Comparison of ENCODE assay signal across 39 mouse cellular contexts in genomic region chr1:20674615-20675014, GRCm38 (mm10). TPM values are rescaled to one million over a fixed set of nuclear protein-coding genes. Genes with fewer than 3 reads are reported as not detected.
"Had no signal": no experiment of that assay in that cellular context is flagged by ENCODE, and none has a peak within 500 bp of the region (broad histone marks: within the 10 kb centered on the region; RNA-seq: fewer than 3 reads in every experiment).

No protein-coding gene starts in this region.

- H3K4me2 ChIP-seq: embryonic facial prominence, embryonic 12.5 days; embryonic facial prominence, embryonic 13.5 days; embryonic facial prominence, embryonic 15.5 days; forebrain, embryonic 12.5 days; forebrain, embryonic 13.5 days; forebrain, embryonic 15.5 days had no signal

- H3K36me3 ChIP-seq: embryonic facial prominence, embryonic 10.5 days; embryonic facial prominence, embryonic 12.5 days; embryonic facial prominence, embryonic 13.5 days; embryonic facial prominence, embryonic 15.5 days; forebrain, embryonic 10.5 days; forebrain, embryonic 12.5 days; forebrain, embryonic 15.5 days had no signal

- H3K27me3 ChIP-seq: embryonic facial prominence, embryonic 12.5 days; embryonic facial prominence, embryonic 13.5 days; embryonic facial prominence, embryonic 15.5 days; forebrain, embryonic 12.5 days; forebrain, embryonic 13.5 days; forebrain, embryonic 15.5 days had no signal

- H3K27ac ChIP-seq: embryonic facial prominence, embryonic 10.5 days; embryonic facial prominence, embryonic 12.5 days; embryonic facial prominence, embryonic 13.5 days; embryonic facial prominence, embryonic 15.5 days; forebrain, embryonic 10.5 days; forebrain, embryonic 12.5 days; forebrain, embryonic 13.5 days; forebrain, embryonic 15.5 days; heart, adult 2 months had no signal

- DNase-seq: cerebellum, adult 18-20 months; cerebellum, adult 2 months; cerebellum, adult 8-10 months; cerebellum, adult 9-10 months; cerebellum, adult 9-11 months; cerebellum, postnatal 10 days; cerebellum, postnatal 14 days; cerebellum, postnatal 25 days; cerebellum, postnatal 36 days; embryo, embryonic 11 days; forebrain, postnatal 0 days; gastrocnemius, postnatal 10 days; gastrocnemius, postnatal 36 days; heart, adult 11 months; heart, adult 18-20 months; heart, adult 2 months had no signal

- H3K4me1 ChIP-seq: embryonic facial prominence, embryonic 12.5 days; embryonic facial prominence, embryonic 13.5 days; embryonic facial prominence, embryonic 15.5 days; forebrain, embryonic 12.5 days had no signal

- H3K4me3 ChIP-seq: embryonic facial prominence, embryonic 10.5 days; embryonic facial prominence, embryonic 12.5 days; embryonic facial prominence, embryonic 13.5 days; embryonic facial prominence, embryonic 15.5 days; erythroblast, embryonic 14.5 days; forebrain, embryonic 10.5 days; forebrain, embryonic 12.5 days; forebrain, embryonic 13.5 days; forebrain, embryonic 15.5 days; heart, adult 2 months had no signal

- H3K9ac ChIP-seq: embryonic facial prominence, embryonic 12.5 days; embryonic facial prominence, embryonic 13.5 days; embryonic facial prominence, embryonic 15.5 days; forebrain, embryonic 12.5 days; forebrain, embryonic 13.5 days; forebrain, embryonic 15.5 days; forebrain, postnatal 0 days had no signal

- H3K9me3 ChIP-seq: embryonic facial prominence, embryonic 10.5 days; embryonic facial prominence, embryonic 12.5 days; embryonic facial prominence, embryonic 13.5 days; embryonic facial prominence, embryonic 15.5 days; forebrain, embryonic 10.5 days; forebrain, embryonic 12.5 days; forebrain, embryonic 13.5 days; forebrain, embryonic 15.5 days had no signal

- ATAC-seq: forebrain, embryonic 13.5 days; forebrain, embryonic 14.5 days; forebrain, embryonic 15.5 days; forebrain, embryonic 16.5 days; forebrain, postnatal 0 days had no signal

RNA-seq across cellular contexts. Expression of gene Il17a, which starts 56.1 kb away (rescaled TPM):
- total RNA-seq: common myeloid progenitor, adult 5-6 weeks; forebrain, postnatal 0 days; gastrocnemius, adult 18-20 months; gastrocnemius, adult 8-10 months; gastrocnemius, postnatal 10 days; gastrocnemius, postnatal 25 days; gastrocnemius, postnatal 36 days; gastrocnemius, postnatal 4 days; granulocyte monocyte progenitor cell, adult 5-6 weeks; heart, adult 18-20 months; heart, adult 2 months had no signal
- polyA plus RNA-seq: cerebellum, adult 2 months; cortical plate, adult 2 months; embryonic facial prominence, embryonic 10.5 days; embryonic facial prominence, embryonic 11.5 days; embryonic facial prominence, embryonic 12.5 days; embryonic facial prominence, embryonic 13.5 days; embryonic facial prominence, embryonic 14.5 days; embryonic facial prominence, embryonic 15.5 days; erythroblast, embryonic 14.5 days; forebrain, embryonic 10.5 days; forebrain, embryonic 11.5 days; forebrain, embryonic 12.5 days; forebrain, embryonic 13.5 days; forebrain, embryonic 14.5 days; forebrain, embryonic 15.5 days; forebrain, embryonic 16.5 days; forebrain, postnatal 0 days; frontal cortex, adult 2 months; gonadal fat pad, adult 2 months; heart, adult 2 months had no signal

RNA-seq across cellular contexts. Expression of gene Pkhd1, which starts 56.8 kb away (rescaled TPM):
- total RNA-seq: common myeloid progenitor, adult 5-6 weeks; granulocyte monocyte progenitor cell, adult 5-6 weeks; heart, adult 18-20 months; heart, adult 2 months had no signal
- polyA plus RNA-seq: embryonic facial prominence, embryonic 11.5 days; embryonic facial prominence, embryonic 12.5 days; embryonic facial prominence, embryonic 13.5 days; erythroblast, embryonic 14.5 days; forebrain, embryonic 10.5 days; forebrain, embryonic 11.5 days; forebrain, embryonic 13.5 days; forebrain, embryonic 14.5 days; heart, adult 2 months had no signal
